ENCODE assay signal across 20 mouse cellular contexts in the genomic region with DNA sequence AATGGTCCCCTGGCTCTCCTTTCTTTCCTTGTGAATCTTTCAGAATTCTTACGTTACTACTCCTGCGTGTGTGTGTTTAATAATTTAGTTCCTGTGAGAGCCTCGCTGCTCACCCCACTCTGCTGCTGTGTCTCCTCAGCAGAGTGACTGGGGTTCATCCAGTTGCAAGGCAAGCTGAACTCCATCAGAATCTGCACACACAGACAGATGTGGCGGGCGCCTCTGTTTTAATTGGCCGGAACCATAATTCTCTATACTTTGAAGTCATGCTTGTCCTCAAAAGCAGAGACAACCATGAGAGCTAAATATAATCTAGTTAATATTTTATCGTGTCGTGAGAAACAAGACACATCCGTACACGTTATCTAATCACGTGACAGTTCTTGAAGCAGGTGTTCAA.
DNase-seq lines count a peak whose midpoint lies in the region; ATAC-seq and TF ChIP-seq lines count a peak whose summit lies in the region.
"Had no signal": no experiment of that assay in that cellular context is flagged by ENCODE, and none has a peak within 500 bp of the region (broad histone marks: within the 10 kb centered on the region; RNA-seq: fewer than 3 reads in every experiment).

No protein-coding gene starts in this region.

- no peak for TF ChIP-seq CTCF in kidney, adult 2 months (conservative IDR thresholded peaks at IDR 0.05; ENCODE audit: insufficient read depth, insufficient read length, low read depth, low read length)

- no peaks in the 10 kb centered on the region for H3K9me3 ChIP-seq in heart, embryonic 11.5 days (replicated peaks; ENCODE audit: control insufficient read depth, low read length)
- H3K9me3 ChIP-seq in kidney, embryonic 14.5 days (ENCODE audit: control insufficient read depth, low read length): no peaks in the 10 kb centered on the region
- no peaks in the 10 kb centered on the region for H3K9me3 ChIP-seq in intestine, embryonic 15.5 days
- no peaks in the 10 kb centered on the region for H3K9me3 ChIP-seq in stomach, embryonic 15.5 days
- H3K9me3 ChIP-seq: embryonic facial prominence, embryonic 15.5 days; hindbrain, embryonic 15.5 days; kidney, embryonic 15.5 days; limb, embryonic 15.5 days; liver, embryonic 15.5 days; midbrain, embryonic 12.5 days had no signal

- no peak overlapping the region for H3K4me3 ChIP-seq in heart, embryonic 11.5 days (ENCODE audit: low read depth, low read length)
- no peak overlapping the region for H3K4me3 ChIP-seq in kidney, embryonic 14.5 days (ENCODE audit: low read length)
- no peak overlapping the region for H3K4me3 ChIP-seq in kidney, adult 2 months (ENCODE audit: insufficient read depth, low read depth, low read length)
- no peak overlapping the region for H3K4me3 ChIP-seq in intestine, embryonic 15.5 days (replicated peaks)
- no peak overlapping the region for H3K4me3 ChIP-seq in stomach, embryonic 15.5 days (replicated peaks)
- H3K4me3 ChIP-seq: embryonic facial prominence, embryonic 15.5 days; hindbrain, embryonic 15.5 days; kidney, embryonic 15.5 days; limb, embryonic 15.5 days; liver, embryonic 15.5 days; midbrain, embryonic 12.5 days had no signal

- ATAC-seq in heart, embryonic 11.5 days (replicated peaks; ENCODE audit: insufficient number of reproducible peaks, low FRiP score, low TSS enrichment): no peak
- ATAC-seq in kidney, embryonic 14.5 days (ENCODE audit: low FRiP score, low TSS enrichment): peak; percentile 51; the same call in 1 of the 2 replicates
- peak; percentile 39 for ATAC-seq in intestine, embryonic 15.5 days
- no peak for ATAC-seq in stomach, embryonic 15.5 days (ENCODE audit: insufficient read depth, low FRiP score, low read depth)

- H3K4me1 ChIP-seq in heart, embryonic 11.5 days (ENCODE audit: control insufficient read depth, insufficient read depth, low read length): peaks cover 57% of the 10 kb centered on the region
- H3K4me1 ChIP-seq in kidney, embryonic 14.5 days (ENCODE audit: control insufficient read depth, insufficient read depth, low read length): peaks cover 18% of the 10 kb centered on the region
- H3K4me1 ChIP-seq in kidney, adult 2 months (ENCODE audit: control insufficient read depth, insufficient read depth, low read length): peaks cover 24% of the 10 kb centered on the region
- H3K4me1 ChIP-seq in intestine, embryonic 15.5 days (replicated peaks): peaks cover 42% of the 10 kb centered on the region
- H3K4me1 ChIP-seq in stomach, embryonic 15.5 days: peaks cover 29% of the 10 kb centered on the region

- H3K36me3 ChIP-seq in heart, embryonic 11.5 days (ENCODE audit: control insufficient read depth, insufficient read depth, low read length): no peaks in the 10 kb centered on the region
- H3K36me3 ChIP-seq in kidney, embryonic 14.5 days (ENCODE audit: control insufficient read depth, insufficient read depth, low read length): no peaks in the 10 kb centered on the region; the same call in 1 of the 2 replicates
- H3K36me3 ChIP-seq in kidney, adult 2 months (ENCODE audit: control insufficient read depth, insufficient read depth, low read length): no peaks in the 10 kb centered on the region; the same call in 1 of the 2 replicates
- no peaks in the 10 kb centered on the region for H3K36me3 ChIP-seq in intestine, embryonic 15.5 days
- H3K36me3 ChIP-seq in stomach, embryonic 15.5 days: no peaks in the 10 kb centered on the region
- H3K36me3 ChIP-seq: embryonic facial prominence, embryonic 15.5 days; hindbrain, embryonic 15.5 days; limb, embryonic 15.5 days; liver, embryonic 15.5 days; midbrain, embryonic 12.5 days had no signal

- no peak overlapping the region for H3K4me2 ChIP-seq in heart, embryonic 11.5 days
- H3K4me2 ChIP-seq in kidney, embryonic 14.5 days (replicated peaks; ENCODE audit: low read depth, low read length): no peak overlapping the region
- H3K4me2 ChIP-seq in intestine, embryonic 15.5 days (replicated peaks): 0 out of 2 replicates have a peak overlapping the region, but pooled peaks have one; percentile 23
- no peak overlapping the region for H3K4me2 ChIP-seq in stomach, embryonic 15.5 days
- H3K4me2 ChIP-seq: embryonic facial prominence, embryonic 15.5 days; hindbrain, embryonic 15.5 days; kidney, embryonic 15.5 days; limb, embryonic 15.5 days; liver, embryonic 15.5 days; midbrain, embryonic 12.5 days had no signal

- H3K9ac ChIP-seq in heart, embryonic 11.5 days (ENCODE audit: low read depth, low read length): no peak overlapping the region
- no peak overlapping the region for H3K9ac ChIP-seq in kidney, embryonic 14.5 days (ENCODE audit: low read depth, low read length)
- no peak overlapping the region for H3K9ac ChIP-seq in intestine, embryonic 15.5 days
- no peak overlapping the region for H3K9ac ChIP-seq in stomach, embryonic 15.5 days
- H3K9ac ChIP-seq: embryonic facial prominence, embryonic 15.5 days; hindbrain, embryonic 15.5 days; kidney, embryonic 15.5 days; limb, embryonic 15.5 days; liver, embryonic 15.5 days; midbrain, embryonic 12.5 days had no signal

- no peak for DNase-seq in heart, postnatal 4 days
- no peak for DNase-seq in kidney, adult 2 months
- no peak for DNase-seq in urinary bladder, postnatal 25 days (ENCODE audit: low spot score)
- DNase-seq: adrenal gland, postnatal 36 days; cerebellum, adult 11-12 months; cerebellum, postnatal 25 days; lung, postnatal 10 days; retina, postnatal 1 day; thymus, postnatal 36 days had no signal

- TF ChIP-seq POLR2A in kidney, adult 2 months (IDR thresholded peaks at IDR 0.05; ENCODE audit: low read depth, low read length): no peak

- H3K27ac ChIP-seq in heart, embryonic 11.5 days (ENCODE audit: low read depth, low read length): peak overlapping the region; percentile 95; the same call in 1 of the 2 replicates
- no peak overlapping the region for H3K27ac ChIP-seq in kidney, embryonic 14.5 days (ENCODE audit: low read depth, low read length)
- H3K27ac ChIP-seq in kidney, adult 2 months (ENCODE audit: insufficient read depth, low read depth, low read length): no peak overlapping the region
- peak overlapping the region; percentile 61 for H3K27ac ChIP-seq in intestine, embryonic 15.5 days
- H3K27ac ChIP-seq in stomach, embryonic 15.5 days: peak overlapping the region; percentile 78; the same call in 1 of the 2 replicates
- H3K27ac ChIP-seq: embryonic facial prominence, embryonic 15.5 days; hindbrain, embryonic 15.5 days; liver, embryonic 15.5 days; midbrain, embryonic 12.5 days had no signal

- no peaks in the 10 kb centered on the region for H3K27me3 ChIP-seq in heart, embryonic 11.5 days (ENCODE audit: control insufficient read depth, insufficient read depth, low read length)
- no peaks in the 10 kb centered on the region for H3K27me3 ChIP-seq in kidney, embryonic 14.5 days (ENCODE audit: control insufficient read depth, insufficient read depth, low read length)
- no peaks in the 10 kb centered on the region for H3K27me3 ChIP-seq in kidney, adult 2 months (replicated peaks; ENCODE audit: control insufficient read depth, insufficient read depth, low read length)
- no peaks in the 10 kb centered on the region for H3K27me3 ChIP-seq in intestine, embryonic 15.5 days (replicated peaks)
- no peaks in the 10 kb centered on the region for H3K27me3 ChIP-seq in stomach, embryonic 15.5 days (replicated peaks)
- H3K27me3 ChIP-seq: CH12.LX; embryonic facial prominence, embryonic 15.5 days; hindbrain, embryonic 15.5 days; kidney, embryonic 15.5 days; limb, embryonic 15.5 days; liver, embryonic 15.5 days; midbrain, embryonic 12.5 days had no signal

- WGBS in heart, embryonic 11.5 days (ENCODE audit: insufficient replicate concordance): 77% methylated on average over 11 of the region's 11 CpGs
- 61% methylated on average over 11 of the region's 11 CpGs for WGBS in kidney, embryonic 14.5 days
- 50% methylated on average over 11 of the region's 11 CpGs for whole genome bisulfite sequencing in kidney, adult 2 months
- WGBS in intestine, embryonic 15.5 days: 41% methylated on average over 11 of the region's 11 CpGs
- WGBS in stomach, embryonic 15.5 days: 62% methylated on average over 11 of the region's 11 CpGs

Comparison
In these comparisons a context has a peak if more than half of its experiments do, and no peak if none do; other contexts are left out.
1. ATAC-seq: peak in kidney, embryonic 14.5 days (single experiment) and intestine, embryonic 15.5 days (single experiment); none in heart, embryonic 11.5 days (single experiment) and stomach, embryonic 15.5 days (single experiment).
2. H3K27ac ChIP-seq: peak in heart, embryonic 11.5 days (single experiment), intestine, embryonic 15.5 days (single experiment) and stomach, embryonic 15.5 days (single experiment); none in kidney, embryonic 14.5 days (single experiment) and kidney, adult 2 months (single experiment).